Mouse (Mus musculus) kidney, adult 10 weeks (tissue): ENCODE results near the gene Gpr55. TPM values are rescaled to one million over a fixed set of nuclear protein-coding genes. Genes with fewer than 3 reads are reported as not detected.

Experiments used
- polyA plus RNA-seq: library from polyadenylated mRNA; stranded (reverse); fragments of 350-450 nt; fragmentation: Illumina TruSeq; extraction: RNeasy Lipid Tissue Mini Kit (QIAGEN cat#74804); gene quantifications from one replicate; pipeline ENCODE4 v1.2.3, GENCODE M21; 2014; ENCODE audit warnings: low read depth, low replicate concordance

Gene Gpr55
- polyA plus RNA-seq, result not detected

DNA sequence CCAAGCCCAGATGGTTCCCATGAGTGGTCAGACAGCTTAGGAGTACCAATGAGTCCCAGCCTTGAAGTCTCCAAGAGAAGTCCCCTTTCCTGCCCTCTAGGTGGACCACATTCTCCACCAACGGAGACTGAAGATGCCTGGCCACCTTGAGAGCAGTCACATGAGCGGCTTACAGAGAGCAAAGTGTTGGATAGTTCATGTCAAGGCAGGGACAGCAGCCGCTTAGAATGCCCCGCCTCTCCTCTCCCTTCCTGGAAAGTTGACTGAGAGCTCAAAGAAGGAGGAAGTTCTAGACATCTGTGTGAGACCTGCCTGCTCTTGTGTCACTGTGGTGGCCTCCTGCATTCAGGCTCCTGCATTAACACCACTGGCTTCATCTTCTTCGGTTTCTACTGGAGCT is at the start of gene Gpr55:
Gpr55 (minus strand) TSS at position 135 of the 400 bp plus-strand sequence.

DNA sequence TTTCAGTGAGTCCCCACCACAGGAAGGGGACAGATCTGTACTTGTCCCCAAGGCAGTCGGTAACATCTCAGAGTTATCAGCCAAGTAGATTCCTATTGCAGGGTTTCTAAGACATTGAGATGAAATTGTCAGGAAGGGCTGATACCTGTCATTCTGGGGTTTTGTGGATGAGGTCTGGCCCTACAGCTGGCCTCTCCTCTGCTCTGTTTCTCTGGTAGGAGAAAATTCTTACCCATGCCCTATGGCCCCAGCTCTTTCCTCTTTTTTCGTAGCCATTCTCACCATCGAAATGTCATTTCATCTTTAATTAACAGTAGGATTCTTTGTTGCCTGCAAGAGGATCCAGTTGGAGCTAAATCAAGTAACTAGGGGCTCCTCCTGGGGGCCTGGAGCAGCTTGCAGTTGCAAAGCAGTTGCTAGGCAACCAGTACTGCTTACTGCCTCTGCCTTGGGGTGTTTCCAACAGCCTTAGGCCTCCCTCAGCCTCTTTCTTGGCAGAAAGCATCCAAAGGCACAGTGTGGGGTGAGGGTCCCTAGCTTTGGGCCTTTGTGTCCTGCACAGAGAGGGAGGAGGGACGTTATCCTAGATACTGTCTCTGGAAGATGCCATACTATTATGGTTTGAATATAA is 32.6 kb downstream of the Gpr55 start, which contains the start of gene 4933407L21Rik:
4933407L21Rik (plus strand) TSS at position 427 of the 631 bp plus-strand sequence.

DNA sequence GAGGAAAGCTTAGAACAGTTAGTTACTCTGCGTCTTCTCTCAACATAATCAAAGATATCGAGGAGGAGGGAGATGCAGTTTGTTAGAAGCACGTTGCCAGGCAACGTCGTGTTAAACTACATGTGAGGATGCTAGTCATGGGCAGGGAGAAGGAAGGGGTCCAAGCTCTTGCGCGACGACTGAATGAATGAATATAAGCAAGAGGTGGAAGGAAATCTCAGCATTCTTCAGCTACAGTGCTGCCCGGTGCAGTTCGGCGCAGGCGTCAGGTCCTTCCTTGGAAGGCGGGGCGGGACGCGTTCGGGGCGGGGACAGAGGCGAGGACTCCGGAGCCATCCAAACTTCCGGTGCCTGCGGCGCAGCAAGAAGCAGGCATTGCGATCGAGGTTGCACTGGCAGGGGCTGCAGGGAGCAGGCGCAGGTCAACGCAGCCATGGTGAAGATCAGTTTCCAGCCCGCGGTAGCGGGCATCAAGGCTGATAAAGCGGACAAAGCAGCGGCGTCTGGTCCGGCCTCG is 66.5 kb downstream of the Gpr55 start, which contains the start of gene Itm2c:
Itm2c (plus strand) TSS at position 51 of the 517 bp plus-strand sequence.

Other genes with a start within 250 kb of the Gpr55 start
- gene A630001G21Rik, start 182.4 kb downstream of the Gpr55 start, polyA plus RNA-seq, result 0.73 TPM
- 177 TPM for gene Cab39, start 167.6 kb downstream of the Gpr55 start, polyA plus RNA-seq
- 2.3 TPM for gene Itm2c, start 66.7 kb downstream of the Gpr55 start, polyA plus RNA-seq
- not detected for gene 4933407L21Rik, start 32.5 kb downstream of the Gpr55 start, polyA plus RNA-seq
- not detected for gene Spata3, start 55.8 kb upstream of the Gpr55 start, polyA plus RNA-seq
- 0.12 TPM for gene 2810459M11Rik, start 84.9 kb upstream of the Gpr55 start, polyA plus RNA-seq
- gene Psmd1, start 103.4 kb upstream of the Gpr55 start, polyA plus RNA-seq, result 145 TPM
- gene Htr2b, start 151.0 kb upstream of the Gpr55 start, polyA plus RNA-seq, result 0.81 TPM
- not detected for gene Gm21972, start 172.6 kb upstream of the Gpr55 start, polyA plus RNA-seq
- gene Armc9, start 193.8 kb upstream of the Gpr55 start, polyA plus RNA-seq, result 8.1 TPM